Mouse (Mus musculus): ENCODE results near the gene Tmem97. TPM values are rescaled to one million over a fixed set of nuclear protein-coding genes. Genes with fewer than 3 reads are reported as not detected.
A peak's percentile ranks its signal among the peaks of the same experiment; 100 is the strongest.
"Not testable (repeated sequence)": the region's sequence is repeated elsewhere in the genome, so short reads cannot be mapped to it uniquely, and the experiment has no call there.

The Tmem97 gene
- total RNA-seq, 2 experiments from 2014 or later: 1.9 to 2.1 TPM

GRCm38 (mm10) chr11:78555623-78556022 lies 5.0 kb upstream of the Tmem97 start:
- intact Hi-C loops (cut with DNase I): no loop called here
- no peak for DNase-seq

- no peak for DNase-seq
- intact Hi-C loops (cut with DNase I): no loop called here
Measured at GRCm38 (mm10) chr11:78551059-78551398, 452 bp upstream of the Tmem97 start.

- intact Hi-C loops (cut with DNase I): no loop called here
- DNase-seq: no peak
Measured at GRCm38 (mm10) chr11:78549491-78549987, 1.0 kb downstream of the Tmem97 start.

GRCm38 (mm10) chr11:78547718-78548460 lies 2.7 kb downstream of the Tmem97 start:
- no peak for DNase-seq
- intact Hi-C loops (cut with DNase I): no loop called here

GRCm38 (mm10) chr11:78545181-78545580 lies 5.4 kb downstream of the Tmem97 start:
- intact Hi-C loops (cut with DNase I): no loop called here
- no peak for DNase-seq

GRCm38 (mm10) chr11:78544449-78545111 lies 6.0 kb downstream of the Tmem97 start:
- no peak for DNase-seq
- intact Hi-C loops (cut with DNase I): no loop called here

GRCm38 (mm10) chr11:78540358-78540757 lies 10.2 kb downstream of the Tmem97 start:
- no peak for DNase-seq
- intact Hi-C loops (cut with DNase I): no loop called here

- no peak for DNase-seq
- intact Hi-C loops (cut with DNase I): loop anchor here (2.0 kb wide), 1 partner anchor 24 kb away; the partner anchor contains the start of genes Poldip2 and Tmem199
Measured at GRCm38 (mm10) chr11:78536690-78537084, 13.9 kb downstream of the Tmem97 start.

- intact Hi-C loops (cut with DNase I): loop anchor here (2.0 kb wide), 1 partner anchor 23 kb away; the partner anchor contains the start of genes Poldip2 and Tmem199
- DNase-seq: peak; percentile 90 to 97
Measured at GRCm38 (mm10) chr11:78536080-78536689, 14.4 kb downstream of the Tmem97 start, which contains the start of the genes Tnfaip1 and Ift20. Gene Tnfaip1 (minus strand): TSS chr11:78536332. Gene Ift20 (plus strand): TSS chr11:78536361.

GRCm38 (mm10) chr11:78535376-78536079 lies 15.0 kb downstream of the Tmem97 start:
- DNase-seq: no peak
- intact Hi-C loops (cut with DNase I): loop anchor here (2.0 kb wide), 1 partner anchor 23 kb away; the partner anchor contains the start of genes Poldip2 and Tmem199

GRCm38 (mm10) chr11:78534516-78534915 lies 16.1 kb downstream of the Tmem97 start:
- intact Hi-C loops (cut with DNase I): no loop called here
- DNase-seq: no peak

GRCm38 (mm10) chr11:78531515-78531914 lies 19.1 kb downstream of the Tmem97 start:
- DNase-seq; intact Hi-C loops (cut with DNase I): not testable (repeated sequence)

- DNase-seq: peak in 1 of 2 experiments; percentile 41
- intact Hi-C loops (cut with DNase I): no loop called here
Measured at GRCm38 (mm10) chr11:78531046-78531445, 19.5 kb downstream of the Tmem97 start.

- DNase-seq: no peak
- intact Hi-C loops (cut with DNase I): no loop called here
Measured at GRCm38 (mm10) chr11:78530001-78530400, 20.6 kb downstream of the Tmem97 start.

- no peak for DNase-seq
- intact Hi-C loops (cut with DNase I): no loop called here
Measured at GRCm38 (mm10) chr11:78528714-78529113, 21.9 kb downstream of the Tmem97 start.

- DNase-seq: no peak
- intact Hi-C loops (cut with DNase I): no loop called here
Measured at GRCm38 (mm10) chr11:78524838-78525237, 25.7 kb downstream of the Tmem97 start.

- DNase-seq: no peak
- intact Hi-C loops (cut with DNase I): no loop called here
Measured at GRCm38 (mm10) chr11:78523241-78523955, 27.2 kb downstream of the Tmem97 start.

GRCm38 (mm10) chr11:78522481-78522997 lies 28.0 kb downstream of the Tmem97 start:
- DNase-seq: no peak
- intact Hi-C loops (cut with DNase I): no loop called here

GRCm38 (mm10) chr11:78521880-78522279 lies 28.7 kb downstream of the Tmem97 start:
- intact Hi-C loops (cut with DNase I): no loop called here
- no peak for DNase-seq

- intact Hi-C loops (cut with DNase I): no loop called here
- DNase-seq: no peak
Measured at GRCm38 (mm10) chr11:78518931-78519330, 31.6 kb downstream of the Tmem97 start.

Data from gastrocnemius, postnatal 36 days (tissue).